Comparison of ENCODE assay signal across 12 mouse cellular contexts in genomic region chr4:97990431-97990830, GRCm38 (mm10).
DNase-seq lines count a peak whose midpoint lies in the region; ATAC-seq and TF ChIP-seq lines count a peak whose summit lies in the region.
"Had no signal": no experiment of that assay in that cellular context is flagged by ENCODE, and none has a peak within 500 bp of the region (broad histone marks: within the 10 kb centered on the region; RNA-seq: fewer than 3 reads in every experiment).

No protein-coding gene starts in this region.

- H3K4me2 ChIP-seq in lung, embryonic 14.5 days: no peak overlapping the region
- H3K4me2 ChIP-seq in stomach, embryonic 16.5 days (ENCODE audit: low read depth, low read length): no peak overlapping the region
- H3K4me2 ChIP-seq: intestine, embryonic 15.5 days; limb, embryonic 12.5 days; midbrain, embryonic 11.5 days; neural tube, embryonic 15.5 days had no signal

- no peaks in the 10 kb centered on the region for H3K36me3 ChIP-seq in lung, embryonic 14.5 days (ENCODE audit: insufficient read depth)
- H3K36me3 ChIP-seq in stomach, embryonic 16.5 days (ENCODE audit: control insufficient read depth, insufficient read depth, low read length): no peaks in the 10 kb centered on the region
- H3K36me3 ChIP-seq: intestine, embryonic 15.5 days; limb, embryonic 12.5 days; neural tube, embryonic 15.5 days had no signal

- H3K9me3 ChIP-seq in lung, embryonic 14.5 days (ENCODE audit: low read depth, low read length): no peaks in the 10 kb centered on the region
- no peaks in the 10 kb centered on the region for H3K9me3 ChIP-seq in stomach, embryonic 16.5 days (replicated peaks; ENCODE audit: control insufficient read depth, low read length)
- H3K9me3 ChIP-seq: intestine, embryonic 15.5 days; limb, embryonic 12.5 days; neural tube, embryonic 15.5 days had no signal

- peak; percentile 53 for DNase-seq in lung, embryonic 14.5 days
- no peak for DNase-seq in lung, postnatal 4 days
- DNase-seq in heart, adult 18-20 months: peak; percentile 59 to 73
- peak; percentile 42 for DNase-seq in heart, postnatal 4 days
- no peak for DNase-seq in frontal cortex, adult 2 months (ENCODE audit: extremely low spot score in 1 of 2, low spot score in 1 of 2)
- DNase-seq in cerebellum, adult 11-12 months: no peak
- DNase-seq in cerebellum, adult 8-10 months: no peak

- H3K9ac ChIP-seq in lung, embryonic 14.5 days: no peak overlapping the region
- H3K9ac ChIP-seq in stomach, embryonic 16.5 days (ENCODE audit: low read length): no peak overlapping the region
- H3K9ac ChIP-seq: intestine, embryonic 15.5 days; limb, embryonic 12.5 days; neural tube, embryonic 15.5 days had no signal

- H3K27ac ChIP-seq in lung, embryonic 14.5 days (ENCODE audit: low read depth): peak overlapping the region; percentile 18; the same call in 1 of the 2 replicates
- peak overlapping the region; percentile 75 for H3K27ac ChIP-seq in stomach, embryonic 16.5 days (ENCODE audit: low read length)
- H3K27ac ChIP-seq: intestine, embryonic 15.5 days; limb, embryonic 12.5 days; neural tube, embryonic 15.5 days had no signal

- no peak for TF ChIP-seq CTCF in lung, embryonic 14.5 days (IDR thresholded peaks at IDR 0.05; ENCODE audit: low read depth)

- H3K27me3 ChIP-seq in lung, embryonic 14.5 days (ENCODE audit: insufficient read depth, low read length): no peaks in the 10 kb centered on the region
- no peaks in the 10 kb centered on the region for H3K27me3 ChIP-seq in stomach, embryonic 16.5 days (ENCODE audit: control insufficient read depth, insufficient read depth, low read length)
- H3K27me3 ChIP-seq: intestine, embryonic 15.5 days; limb, embryonic 12.5 days; neural tube, embryonic 15.5 days had no signal

- 0 out of 2 replicates have a peak, but pooled peaks cover 11% of the 10 kb centered on the region for H3K4me1 ChIP-seq in lung, embryonic 14.5 days (ENCODE audit: insufficient read depth)
- peaks cover 11% of the 10 kb centered on the region for H3K4me1 ChIP-seq in stomach, embryonic 16.5 days (ENCODE audit: control insufficient read depth, insufficient read depth, low read length)
- H3K4me1 ChIP-seq: intestine, embryonic 15.5 days had no signal

- WGBS in lung, embryonic 14.5 days: 31% methylated on average over 5 of the region's 5 CpGs
- 27% methylated on average over 5 of the region's 5 CpGs for WGBS in stomach, embryonic 16.5 days

- no peak for ATAC-seq in lung, embryonic 14.5 days (ENCODE audit: insufficient read depth)
- ATAC-seq in stomach, embryonic 16.5 days (ENCODE audit: insufficient read depth, low FRiP score): peak; percentile 58; the same call in 1 of the 2 replicates
- ATAC-seq: intestine, embryonic 15.5 days had no signal

- no peak overlapping the region for H3K4me3 ChIP-seq in lung, embryonic 14.5 days (ENCODE audit: low read depth, low read length)
- H3K4me3 ChIP-seq in stomach, embryonic 16.5 days (replicated peaks; ENCODE audit: low read length): no peak overlapping the region
- H3K4me3 ChIP-seq: intestine, embryonic 15.5 days; limb, embryonic 12.5 days; neural tube, embryonic 15.5 days had no signal

Comparison
In these comparisons a context has a peak if more than half of its experiments do, and no peak if none do; other contexts are left out.
1. DNase-seq: peak in lung, embryonic 14.5 days (single experiment), heart, adult 18-20 months (2 of 2) and heart, postnatal 4 days (single experiment); none in lung, postnatal 4 days (0 of 2), frontal cortex, adult 2 months (0 of 2), cerebellum, adult 11-12 months (single experiment) and cerebellum, adult 8-10 months (single experiment).